Mouse (Mus musculus) cortical plate, adult 2 months (tissue): ENCODE measurements around the gene Dapk1. TPM values are rescaled to one million over a fixed set of nuclear protein-coding genes. Genes with fewer than 3 reads are reported as not detected.

Experiments
- H3K27ac ChIP-seq: fragments of 200-500 bp; 2 replicates; pipeline ENCODE4 v1.5.1; 2012; ENCODE audit warnings: low read length, control low read depth, inconsistent platforms; ENCODE audit not compliant: insufficient read depth
- H3K4me1 ChIP-seq: fragments of 200-500 bp; 2 replicates; pipeline ENCODE4 v1.6.1; 2011; ENCODE audit warnings: low read length; ENCODE audit not compliant: control insufficient read depth, insufficient read depth
- H3K4me3 ChIP-seq: fragments of 200-500 bp; 2 replicates; pipeline ENCODE4 v1.5.1; 2011; ENCODE audit warnings: mild to moderate bottlenecking, low read length, control low read depth; ENCODE audit not compliant: insufficient read depth
- CTCF ChIP-seq: fragments of 200-500 bp; IDR thresholded peaks from 2 replicates; pipeline ENCODE4 v1.5.1; 2011; ENCODE audit warnings: mild to moderate bottlenecking, control low read depth, low read length; ENCODE audit not compliant: insufficient read depth; ENCODE audit errors: extremely low read depth
- POLR2A ChIP-seq: fragments of 200-500 bp; IDR thresholded peaks from 2 replicates; pipeline ENCODE4 v1.6.1; 2011; ENCODE audit warnings: mild to moderate bottlenecking, low read length, control low read depth; ENCODE audit not compliant: insufficient read depth; ENCODE audit errors: extremely low read depth
- polyA plus RNA-seq: library from polyadenylated mRNA; depleted of rRNA; stranded (reverse); fragments of >200 nt; gene quantifications from 2 replicates; pipeline ENCODE4 v1.2.3, GENCODE M21; 2012; rRNA removed

Gene Dapk1
- polyA plus RNA-seq, 1 experiment: 57.4 TPM

DNA sequence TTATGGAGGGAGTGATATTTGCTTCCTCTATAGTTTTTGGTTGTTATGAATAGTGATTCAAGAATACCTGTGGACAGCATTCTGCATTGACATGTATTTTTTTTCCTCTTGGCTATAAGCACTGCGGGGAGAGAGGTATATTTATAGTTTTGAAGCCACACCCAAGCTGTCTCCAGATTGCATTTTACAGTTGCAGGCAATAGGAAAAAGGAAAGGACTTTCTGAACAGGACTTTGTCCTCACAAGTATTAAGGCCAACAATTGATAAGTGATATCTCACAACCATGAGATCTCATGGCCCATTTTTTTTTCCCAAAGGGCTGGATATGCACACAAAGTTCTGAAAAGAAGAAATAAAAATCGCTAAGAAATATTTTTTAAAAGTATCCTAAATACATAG is 207.9 kb downstream of the Dapk1 start:
- H3K4me1 ChIP-seq: no peaks in the 10 kb centered on the region
- no peak overlapping the region for H3K4me3 ChIP-seq
- no peak overlapping the region for H3K27ac ChIP-seq
- TF ChIP-seq CTCF: no peak

DNA sequence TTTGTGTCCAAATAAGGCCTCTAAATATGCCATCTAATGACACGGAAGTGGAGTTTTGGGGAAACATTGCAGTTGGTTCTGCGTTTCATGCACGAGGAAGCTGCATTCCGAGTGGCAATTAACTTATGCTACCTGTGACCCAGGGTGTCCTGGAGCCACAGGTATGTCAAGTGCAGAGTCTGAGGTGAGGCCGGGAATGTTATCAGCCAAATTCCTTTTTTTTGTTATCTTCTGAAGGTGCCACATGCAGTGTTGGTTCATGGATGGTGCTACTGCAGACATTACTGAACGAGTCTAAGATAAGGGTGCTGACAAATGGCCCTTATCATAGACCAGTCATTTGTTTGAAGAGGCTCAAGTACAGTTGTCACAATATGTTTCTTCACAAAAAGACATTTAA is 211.0 kb downstream of the Dapk1 start:
- no peak overlapping the region for H3K27ac ChIP-seq
- no peaks in the 10 kb centered on the region for H3K4me1 ChIP-seq
- TF ChIP-seq CTCF: no peak
- TF ChIP-seq POLR2A: no peak
- H3K4me3 ChIP-seq: no peak overlapping the region

Other genes with a start within 250 kb of the Dapk1 start
- not detected in 2 replicates for gene BC051665, start 184.4 kb downstream of the Dapk1 start, polyA plus RNA-seq
- gene Ctsll3, start 200.9 kb downstream of the Dapk1 start, polyA plus RNA-seq: not detected in 2 replicates